Mouse (Mus musculus) G1E (cell line): Measurements from ENCODE around the gene Atf6b.

Experiments used
- CTCF ChIP-seq: IDR thresholded peaks from 2 replicates; pipeline ENCODE4 v1.5.1; 2012; ENCODE audit warnings: low read depth, low read length, inconsistent platforms, mixed read lengths
- TAL1 ChIP-seq: conservative IDR thresholded peaks from 2 replicates; pipeline ENCODE4 v1.6.1; 2012; ENCODE audit warnings: low read depth, low read length, inconsistent platforms, mixed read lengths

DNA sequence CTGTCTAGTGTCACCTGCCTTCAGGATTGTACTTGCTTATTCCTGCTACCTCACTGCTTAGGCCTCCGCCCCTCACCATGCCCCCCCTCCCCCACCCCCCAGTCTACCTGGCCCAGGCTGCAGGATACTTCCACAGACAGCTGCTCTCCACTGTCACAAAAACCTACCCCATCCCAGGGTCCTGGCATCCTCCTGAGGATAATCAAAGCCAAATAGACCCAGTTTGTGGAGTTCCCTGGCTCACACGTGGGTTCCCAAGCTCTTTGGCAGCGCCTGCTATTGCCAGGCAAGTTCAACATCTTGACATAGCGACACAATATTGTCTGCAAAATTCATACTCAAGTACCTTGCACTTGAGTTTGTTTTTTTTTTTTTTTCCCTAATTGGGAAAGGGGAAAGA lies 33.7 kb downstream of the Atf6b start:
- no peak for TF ChIP-seq CTCF
- no peak for TF ChIP-seq TAL1
